Mouse (Mus musculus) cerebellum, adult 9-11 months (tissue): ENCODE measurements around the gene Usp18.

Experiments
- DNase-seq: peaks from one replicate; pipeline ENCODE4 v3.0.0; 2022

Gene Usp18

GRCm38 (mm10) chr6:121226043-121226442 is 19.7 kb upstream of the Usp18 start:
- DNase-seq, result no peak

GRCm38 (mm10) chr6:121226744-121227143 is 19.0 kb upstream of the Usp18 start:
- DNase-seq, result no peak

- DNase-seq, result no peak
Observed at GRCm38 (mm10) chr6:121228421-121228820, 17.3 kb upstream of the Usp18 start.

GRCm38 (mm10) chr6:121232652-121233051 is 13.1 kb upstream of the Usp18 start:
- DNase-seq, result no peak

GRCm38 (mm10) chr6:121236386-121236785 is 9.3 kb upstream of the Usp18 start:
- no peak for DNase-seq

GRCm38 (mm10) chr6:121238209-121238608 is 7.5 kb upstream of the Usp18 start:
- no peak for DNase-seq

- no peak for DNase-seq
Observed at GRCm38 (mm10) chr6:121241780-121242179, 3.9 kb upstream of the Usp18 start.

- DNase-seq, result no peak
Observed at GRCm38 (mm10) chr6:121243161-121243560, 2.5 kb upstream of the Usp18 start.

- no peak for DNase-seq
Observed at GRCm38 (mm10) chr6:121246037-121246361, 293 bp downstream of the Usp18 start.

- DNase-seq, result no peak
Observed at GRCm38 (mm10) chr6:121250406-121250805, 4.7 kb downstream of the Usp18 start.

- DNase-seq, result no peak
Observed at GRCm38 (mm10) chr6:121251256-121251655, 5.5 kb downstream of the Usp18 start.

- peak; percentile 36 for DNase-seq
Observed at GRCm38 (mm10) chr6:121260548-121260947, 14.8 kb downstream of the Usp18 start.

- no peak for DNase-seq
Observed at GRCm38 (mm10) chr6:121261233-121261632, 15.5 kb downstream of the Usp18 start.

GRCm38 (mm10) chr6:121262004-121262403 is 16.3 kb downstream of the Usp18 start:
- no peak for DNase-seq

GRCm38 (mm10) chr6:121262496-121262895 is 16.8 kb downstream of the Usp18 start:
- no peak for DNase-seq

GRCm38 (mm10) chr6:121270156-121270555 is 24.4 kb downstream of the Usp18 start:
- no peak for DNase-seq

- no peak for DNase-seq
Observed at GRCm38 (mm10) chr6:121271707-121272074, 26.0 kb downstream of the Usp18 start.

GRCm38 (mm10) chr6:121272075-121272800 is 26.5 kb downstream of the Usp18 start:
- DNase-seq, result peak; percentile 50

- no peak for DNase-seq
Observed at GRCm38 (mm10) chr6:121274356-121274755, 28.6 kb downstream of the Usp18 start.

- no peak for DNase-seq
Observed at GRCm38 (mm10) chr6:121284132-121284531, 38.4 kb downstream of the Usp18 start.

GRCm38 (mm10) chr6:121299317-121299716 is 53.6 kb downstream of the Usp18 start:
- DNase-seq, result no peak

- no peak for DNase-seq
Observed at GRCm38 (mm10) chr6:121299954-121300353, 54.2 kb downstream of the Usp18 start, which contains the start of gene Slc6a13. Slc6a13 (plus strand) TSS chr6:121300227.

GRCm38 (mm10) chr6:121300504-121300903 is 54.8 kb downstream of the Usp18 start:
- no peak for DNase-seq

- DNase-seq, result no peak
Observed at GRCm38 (mm10) chr6:121303466-121304220, 57.9 kb downstream of the Usp18 start.

- no peak for DNase-seq
Observed at GRCm38 (mm10) chr6:121304630-121305029, 58.9 kb downstream of the Usp18 start.
